Mouse (Mus musculus): ENCODE results near the gene Prpf38b. TPM values are rescaled to one million over a fixed set of nuclear protein-coding genes. Genes with fewer than 3 reads are reported as not detected.
"Not testable (repeated sequence)": the region's sequence is repeated elsewhere in the genome, so short reads cannot be mapped to it uniquely, and the experiment has no call there.

Gene Prpf38b
- polyA plus RNA-seq, 1 experiment from 2014 or later: 44.0 TPM

- H3K27ac ChIP-seq (replicated peaks; ENCODE audit: low read depth, low read length): no peak within 1 kb of the TSS
- DNase-seq: no peak
- no peak within 1 kb of the TSS for H3K9ac ChIP-seq (replicated peaks; ENCODE audit: low read length)
- H3K9me3 ChIP-seq (ENCODE audit: control insufficient read depth, low read length): no peaks in the 10 kb centered on the region
- WGBS: 92% methylated on average over 1 of the region's 1 CpGs
- H3K36me3 ChIP-seq (ENCODE audit: control insufficient read depth, insufficient read depth, low read length): no peaks in the 10 kb centered on the region
- peaks cover 6% of the 10 kb centered on the region; the same call in 1 of the 2 replicates for H3K4me1 ChIP-seq (ENCODE audit: control insufficient read depth, insufficient read depth, low read length)
- H3K27me3 ChIP-seq (ENCODE audit: control insufficient read depth, insufficient read depth, low read length): no peaks in the 10 kb centered on the region
- no peak within 1 kb of the TSS for H3K4me3 ChIP-seq (replicated peaks; ENCODE audit: low read depth, low read length)
- no peak within 1 kb of the TSS for H3K4me2 ChIP-seq (ENCODE audit: low read length)
- ATAC-seq (ENCODE audit: low FRiP score, low TSS enrichment): no peak
Measured at GRCm38 (mm10) chr3:108889908-108890307, 21.6 kb downstream of the Prpf38b start, which contains the start of gene Fndc7. Fndc7 (minus strand) TSS chr3:108890008.

DNA sequence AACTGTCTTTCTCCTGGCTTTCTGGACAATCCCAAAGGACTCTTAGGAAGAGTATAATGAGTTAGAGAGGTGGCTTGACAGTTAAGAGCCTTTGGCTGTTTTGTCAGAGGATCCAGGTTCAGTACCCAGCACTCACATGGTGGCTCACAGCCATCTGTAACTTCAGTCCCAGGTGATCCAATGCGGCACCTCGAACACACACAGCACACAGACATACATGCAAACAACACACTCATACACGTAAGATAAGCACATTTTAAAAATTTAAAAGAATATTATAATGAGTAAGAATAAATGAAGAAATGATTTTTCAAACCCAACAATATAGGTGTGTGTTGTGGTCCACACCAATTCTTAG, 23.9 kb downstream of the Prpf38b start:
- 86% methylated on average over 3 of the region's 3 CpGs for WGBS
- H3K9me3 ChIP-seq (ENCODE audit: control insufficient read depth, low read length): no peaks in the 10 kb centered on the region
- H3K4me2 ChIP-seq (ENCODE audit: low read length): no peak overlapping the region
- no peak for DNase-seq
- H3K9ac ChIP-seq (replicated peaks; ENCODE audit: low read length): no peak overlapping the region
- peaks cover 6% of the 10 kb centered on the region; the same call in 1 of the 2 replicates for H3K4me1 ChIP-seq (ENCODE audit: control insufficient read depth, insufficient read depth, low read length)
- H3K27me3 ChIP-seq (ENCODE audit: control insufficient read depth, insufficient read depth, low read length): no peaks in the 10 kb centered on the region
- H3K27ac ChIP-seq (replicated peaks; ENCODE audit: low read depth, low read length): no peak overlapping the region
- no peak for ATAC-seq (ENCODE audit: low FRiP score, low TSS enrichment)
- no peak overlapping the region for H3K4me3 ChIP-seq (replicated peaks; ENCODE audit: low read depth, low read length)
- no peaks in the 10 kb centered on the region for H3K36me3 ChIP-seq (ENCODE audit: control insufficient read depth, insufficient read depth, low read length)

GRCm38 (mm10) chr3:108886934-108887617, 24.5 kb downstream of the Prpf38b start:
- Histone ChIP-seq H3K36me3 (ENCODE audit: control insufficient read depth, insufficient read depth, low read length) (no peaks in the 10 kb centered on the region), H3K27ac (replicated peaks; ENCODE audit: low read depth, low read length) (no peak overlapping the region), H3K4me1 (ENCODE audit: control insufficient read depth, insufficient read depth, low read length) (peaks cover 6% of the 10 kb centered on the region; the same call in 1 of the 2 replicates), H3K27me3 (ENCODE audit: control insufficient read depth, insufficient read depth, low read length) (no peaks in the 10 kb centered on the region), H3K4me3 (replicated peaks; ENCODE audit: low read depth, low read length) (no peak overlapping the region), H3K9me3 (ENCODE audit: control insufficient read depth, low read length) (no peaks in the 10 kb centered on the region), H3K9ac (replicated peaks; ENCODE audit: low read length) (no peak overlapping the region), H3K4me2 (ENCODE audit: low read length) (no peak overlapping the region)
- WGBS: 61% methylated on average over 12 of the region's 12 CpGs
- DNase-seq (no peak), ATAC-seq (ENCODE audit: low FRiP score, low TSS enrichment) (no peak)

DNA sequence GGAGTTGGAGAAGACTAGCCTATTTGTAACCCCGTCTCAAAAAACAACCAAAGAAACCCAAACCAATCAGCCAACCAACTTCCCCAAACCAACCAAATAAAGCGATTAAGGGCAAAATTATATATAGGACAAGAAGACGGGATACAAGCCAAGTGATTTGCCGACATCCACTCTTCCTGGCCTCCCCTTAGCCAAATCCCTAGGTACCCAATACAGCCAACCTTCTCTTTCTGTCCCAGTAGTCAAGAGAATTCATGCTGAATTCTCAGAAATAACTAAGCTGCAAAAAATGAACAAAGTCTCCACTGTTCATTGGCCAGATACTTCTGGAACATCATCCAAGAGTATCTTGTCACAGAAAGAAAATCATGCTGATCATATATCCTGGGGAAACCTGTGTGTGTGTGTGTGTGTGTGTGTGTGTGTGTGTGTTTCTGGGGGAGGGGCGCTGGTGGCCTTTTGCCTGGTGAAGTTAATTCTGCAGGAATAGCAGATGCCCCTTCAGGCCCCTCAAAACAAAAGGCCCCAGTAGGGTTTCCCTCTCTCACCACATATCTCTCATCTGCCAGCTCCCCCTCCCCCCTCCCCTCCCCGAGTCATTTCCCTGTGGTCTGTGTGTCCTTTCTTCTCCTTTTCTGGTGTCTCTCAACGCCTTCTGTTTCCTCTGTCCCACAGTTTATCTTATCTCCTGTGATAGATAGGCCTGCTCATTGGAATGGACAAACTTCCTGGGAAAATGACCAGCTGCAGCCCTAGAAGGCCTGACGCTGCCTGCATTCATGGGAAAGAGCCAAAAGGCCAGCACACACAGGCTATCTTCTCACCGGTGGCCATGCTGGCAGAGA, 25.6 kb downstream of the Prpf38b start:
- Histone ChIP-seq H3K4me2 (ENCODE audit: low read length) (no peak overlapping the region), H3K4me1 (ENCODE audit: control insufficient read depth, insufficient read depth, low read length) (peaks cover 6% of the 10 kb centered on the region; the same call in 1 of the 2 replicates), H3K27ac (replicated peaks; ENCODE audit: low read depth, low read length) (no peak overlapping the region), H3K27me3 (ENCODE audit: control insufficient read depth, insufficient read depth, low read length) (no peaks in the 10 kb centered on the region), H3K36me3 (ENCODE audit: control insufficient read depth, insufficient read depth, low read length) (no peaks in the 10 kb centered on the region), H3K4me3 (replicated peaks; ENCODE audit: low read depth, low read length) (no peak overlapping the region), H3K9me3 (ENCODE audit: control insufficient read depth, low read length) (no peaks in the 10 kb centered on the region), H3K9ac (replicated peaks; ENCODE audit: low read length) (no peak overlapping the region)
- ATAC-seq (ENCODE audit: low FRiP score, low TSS enrichment) (no peak), DNase-seq (no peak)
- 51% methylated on average over 9 of the region's 9 CpGs for WGBS

DNA sequence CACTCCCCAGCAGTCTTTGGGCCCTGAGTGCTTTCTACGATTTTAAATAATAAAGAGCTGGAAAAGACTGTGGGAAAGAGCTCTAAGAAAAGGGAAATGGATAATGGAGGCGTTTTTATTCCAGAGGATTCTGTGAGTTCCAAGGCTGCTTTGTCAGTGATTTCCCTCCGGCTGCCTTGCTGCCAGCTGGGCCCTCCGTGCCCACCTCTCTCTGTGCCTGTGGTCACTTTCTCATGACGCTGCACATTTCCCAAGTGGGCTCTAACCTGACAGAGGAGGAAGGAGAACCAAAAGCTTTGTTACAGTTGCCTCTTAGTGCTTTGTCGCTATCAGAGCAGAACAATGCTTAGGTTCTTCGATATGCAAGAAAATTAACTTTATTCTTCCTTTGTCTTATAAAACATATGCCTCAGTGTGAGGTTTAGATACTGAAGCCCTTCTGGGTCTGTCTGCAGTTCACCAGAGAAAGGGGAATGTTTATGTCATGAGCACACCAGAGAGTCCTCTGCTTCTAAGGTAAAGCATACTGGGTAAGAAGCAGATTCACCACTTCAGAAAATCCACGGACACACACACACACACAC, 26.7 kb downstream of the Prpf38b start:
- WGBS: 43% methylated on average over 8 of the region's 8 CpGs
- Histone ChIP-seq H3K36me3 (ENCODE audit: control insufficient read depth, insufficient read depth, low read length) (no peaks in the 10 kb centered on the region), H3K4me2 (ENCODE audit: low read length) (no peak overlapping the region), H3K4me3 (replicated peaks; ENCODE audit: low read depth, low read length) (no peak overlapping the region), H3K27ac (replicated peaks; ENCODE audit: low read depth, low read length) (peak overlapping the region; percentile 17; the same call in 1 of the 2 replicates), H3K9ac (replicated peaks; ENCODE audit: low read length) (no peak overlapping the region), H3K4me1 (ENCODE audit: control insufficient read depth, insufficient read depth, low read length) (peaks cover 6% of the 10 kb centered on the region; the same call in 1 of the 2 replicates), H3K9me3 (ENCODE audit: control insufficient read depth, low read length) (no peaks in the 10 kb centered on the region), H3K27me3 (ENCODE audit: control insufficient read depth, insufficient read depth, low read length) (no peaks in the 10 kb centered on the region)
- no peak for ATAC-seq (ENCODE audit: low FRiP score, low TSS enrichment)
- DNase-seq: no peak

DNA sequence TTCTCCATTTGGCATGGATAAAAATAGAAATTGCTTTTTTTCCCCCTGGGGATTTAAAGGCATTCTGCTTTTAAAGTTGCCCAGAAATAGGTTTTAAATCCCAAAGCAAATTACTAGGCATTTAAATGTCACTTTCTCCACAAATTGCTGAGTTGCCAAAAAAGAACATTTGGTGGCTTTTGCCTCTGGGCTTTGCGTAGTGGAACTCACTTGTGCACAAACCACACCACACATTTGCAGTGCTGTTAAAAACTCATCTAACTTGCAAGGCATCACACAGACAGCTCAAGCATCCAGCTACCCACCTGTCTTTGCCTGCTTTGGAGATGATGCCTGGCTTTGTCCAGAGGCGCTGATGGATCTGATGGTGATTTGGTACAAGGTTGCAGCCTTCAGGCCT, 28.5 kb downstream of the Prpf38b start:
- H3K27me3 ChIP-seq (ENCODE audit: control insufficient read depth, insufficient read depth, low read length): no peaks in the 10 kb centered on the region
- H3K4me3 ChIP-seq (replicated peaks; ENCODE audit: low read depth, low read length): no peak overlapping the region
- no peak overlapping the region for H3K4me2 ChIP-seq (ENCODE audit: low read length)
- no peaks in the 10 kb centered on the region for H3K9me3 ChIP-seq (ENCODE audit: control insufficient read depth, low read length)
- 94% methylated on average over 2 of the region's 2 CpGs for WGBS
- H3K36me3 ChIP-seq (ENCODE audit: control insufficient read depth, insufficient read depth, low read length): no peaks in the 10 kb centered on the region
- no peak overlapping the region for H3K9ac ChIP-seq (replicated peaks; ENCODE audit: low read length)
- DNase-seq: no peak
- no peak overlapping the region for H3K27ac ChIP-seq (replicated peaks; ENCODE audit: low read depth, low read length)
- H3K4me1 ChIP-seq (ENCODE audit: control insufficient read depth, insufficient read depth, low read length): peaks cover 6% of the 10 kb centered on the region; the same call in 1 of the 2 replicates
- ATAC-seq (ENCODE audit: low FRiP score, low TSS enrichment): no peak

DNA sequence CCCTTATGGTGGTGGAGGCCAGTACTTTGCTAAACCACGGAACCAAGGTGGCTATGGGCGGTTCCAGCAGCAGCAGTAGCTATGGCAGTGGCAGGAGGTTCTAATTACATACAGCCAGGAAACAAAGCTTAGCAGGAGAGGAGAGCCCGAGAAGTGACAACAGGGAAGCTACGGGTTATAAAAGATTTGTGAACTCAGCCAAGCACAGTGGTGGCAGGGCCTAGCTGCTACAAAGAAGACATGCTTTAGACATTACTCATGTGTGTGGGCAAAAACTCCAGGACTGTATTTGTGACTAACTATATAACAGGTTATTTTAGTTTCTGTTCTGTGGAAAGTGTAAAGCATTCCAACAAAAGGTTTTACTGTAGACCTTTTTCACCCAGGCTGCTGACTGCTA, 29.7 kb downstream of the Prpf38b start:
- H3K27me3 ChIP-seq (ENCODE audit: control insufficient read depth, insufficient read depth, low read length); H3K9me3 ChIP-seq (ENCODE audit: control insufficient read depth, low read length); ATAC-seq (ENCODE audit: low FRiP score, low TSS enrichment); H3K4me2 ChIP-seq (ENCODE audit: low read length); DNase-seq; H3K27ac ChIP-seq (replicated peaks; ENCODE audit: low read depth, low read length); H3K9ac ChIP-seq (replicated peaks; ENCODE audit: low read length); H3K4me1 ChIP-seq (ENCODE audit: control insufficient read depth, insufficient read depth, low read length); H3K4me3 ChIP-seq (replicated peaks; ENCODE audit: low read depth, low read length); H3K36me3 ChIP-seq (ENCODE audit: control insufficient read depth, insufficient read depth, low read length): not testable (repeated sequence)
- WGBS: 29% methylated on average over 4 of the region's 4 CpGs

GRCm38 (mm10) chr3:108880544-108881507, 30.7 kb downstream of the Prpf38b start:
- H3K4me3 ChIP-seq (replicated peaks; ENCODE audit: low read depth, low read length): no peak overlapping the region
- no peak overlapping the region for H3K27ac ChIP-seq (replicated peaks; ENCODE audit: low read depth, low read length)
- H3K27me3 ChIP-seq (ENCODE audit: control insufficient read depth, insufficient read depth, low read length): no peaks in the 10 kb centered on the region
- no peak for DNase-seq
- no peaks in the 10 kb centered on the region for H3K36me3 ChIP-seq (ENCODE audit: control insufficient read depth, insufficient read depth, low read length)
- no peak overlapping the region for H3K4me2 ChIP-seq (ENCODE audit: low read length)
- H3K9ac ChIP-seq (replicated peaks; ENCODE audit: low read length): no peak overlapping the region
- ATAC-seq (ENCODE audit: low FRiP score, low TSS enrichment): no peak
- 79% methylated on average over 28 of the region's 28 CpGs for WGBS
- no peaks in the 10 kb centered on the region for H3K9me3 ChIP-seq (ENCODE audit: control insufficient read depth, low read length)
- no peaks in the 10 kb centered on the region for H3K4me1 ChIP-seq (ENCODE audit: control insufficient read depth, insufficient read depth, low read length)
